Mouse (Mus musculus): ENCODE measurements around the gene Gm44805. TPM values are rescaled to one million over a fixed set of nuclear protein-coding genes. Genes with fewer than 3 reads are reported as not detected.
"Not testable (repeated sequence)": the region's sequence is repeated elsewhere in the genome, so short reads cannot be mapped to it uniquely, and the experiment has no call there.

The Gm44805 gene
- polyA plus RNA-seq, 2 experiments, result 3.3 to 48.5 TPM

- Histone ChIP-seq H3K4me1 (replicated peaks; ENCODE audit: control insufficient read depth in 2 of 2, insufficient read depth in 2 of 2, low read length in 1 of 2) (peaks cover 12 to 42% of the 10 kb centered on the region in 2 experiments), H3K4me2 (ENCODE audit: low read depth) (peak within 1 kb of the TSS; percentile 44), H3K36me3 (replicated peaks; ENCODE audit: control insufficient read depth, insufficient read depth, low read depth) (peaks cover 4% of the 10 kb centered on the region), H3K4me3 (ENCODE audit: insufficient read depth in 1 of 2, low read depth in 2 of 2, low read length in 2 of 2) (peak within 1 kb of the TSS; percentile 29 to 37), H3K27ac (peak within 1 kb of the TSS; percentile 60), H3K9me3 (ENCODE audit: control insufficient read depth, low read length) (no peaks in the 10 kb centered on the region), H3K27me3 (ENCODE audit: control insufficient read depth, insufficient read depth, low read length) (no peaks in the 10 kb centered on the region), H3K9ac (replicated peaks) (no peak within 1 kb of the TSS)
- DNase-seq (ENCODE audit: low read depth in 3 of 3, low spot score in 3 of 3), result no peak
- ATAC-seq (ENCODE audit: insufficient read depth), result peak; percentile 5; the same call in 1 of the 2 replicates
- TF ChIP-seq CTCF (IDR thresholded peaks at IDR 0.05; ENCODE audit: low read depth), result no peak
- no peak for TF ChIP-seq EP300 (IDR thresholded peaks at IDR 0.05; ENCODE audit: low read depth)
- 61% methylated on average over 28 of the region's 28 CpGs for WGBS (ENCODE audit: insufficient replicate concordance)
These were observed 10.9 kb upstream of the Gm44805 start, which contains the start of gene Apoc1 for GRCm38 (mm10) chr7:19691873-19692865. Gene Apoc1 (minus strand): TSS chr7:19692660.

- TF ChIP-seq CTCF (IDR thresholded peaks at IDR 0.05; ENCODE audit: low read depth) (no peak), EP300 (IDR thresholded peaks at IDR 0.05; ENCODE audit: low read depth) (no peak)
- no peak overlapping the region for H3K9ac ChIP-seq (replicated peaks)
- no peaks in the 10 kb centered on the region; the same call in 1 of the 2 replicates for H3K36me3 ChIP-seq (replicated peaks; ENCODE audit: control insufficient read depth, insufficient read depth, low read depth)
These were observed 10.2 kb upstream of the Gm44805 start for GRCm38 (mm10) chr7:19691434-19691833.

GRCm38 (mm10) chr7:19690845-19691244 lies 9.6 kb upstream of the Gm44805 start:
- Histone ChIP-seq H3K27me3 (ENCODE audit: control insufficient read depth, insufficient read depth, low read length) (no peaks in the 10 kb centered on the region), H3K4me2 (ENCODE audit: low read depth) (no peak overlapping the region), H3K4me1 (replicated peaks; ENCODE audit: control insufficient read depth in 2 of 2, insufficient read depth in 2 of 2, low read length in 1 of 2) (peaks cover 12 to 45% of the 10 kb centered on the region in 2 experiments), H3K27ac (no peak overlapping the region), H3K9me3 (ENCODE audit: control insufficient read depth, low read length) (no peaks in the 10 kb centered on the region), H3K36me3 (replicated peaks; ENCODE audit: control insufficient read depth, insufficient read depth, low read depth) (no peaks in the 10 kb centered on the region), H3K9ac (replicated peaks) (no peak overlapping the region), H3K4me3 (ENCODE audit: insufficient read depth in 1 of 2, low read depth in 2 of 2, low read length in 2 of 2) (no peak overlapping the region)
- TF ChIP-seq EP300 (IDR thresholded peaks at IDR 0.05; ENCODE audit: low read depth), result no peak
- TF ChIP-seq CTCF (IDR thresholded peaks at IDR 0.05; ENCODE audit: low read depth), result no peak
- DNase-seq (ENCODE audit: low read depth in 3 of 3, low spot score in 3 of 3) (no peak), ATAC-seq (ENCODE audit: insufficient read depth) (no peak)
- 66% methylated on average over 4 of the region's 4 CpGs for WGBS (ENCODE audit: insufficient replicate concordance)

More at GRCm38 (mm10) chr7:19691434-19691833, 10.2 kb upstream of the Gm44805 start:
- H3K4me1 ChIP-seq (replicated peaks; ENCODE audit: control insufficient read depth in 2 of 2, insufficient read depth in 2 of 2, low read length in 1 of 2), result peaks cover 12 to 48% of the 10 kb centered on the region in 2 experiments
- H3K27ac ChIP-seq, result no peak overlapping the region
- ATAC-seq (ENCODE audit: insufficient read depth) (no peak), DNase-seq (ENCODE audit: low read depth in 3 of 3, low spot score in 3 of 3) (no peak)
- H3K9me3 ChIP-seq (ENCODE audit: control insufficient read depth, low read length), result no peaks in the 10 kb centered on the region
- peak overlapping the region; percentile 31 for H3K4me2 ChIP-seq (ENCODE audit: low read depth)
- no peaks in the 10 kb centered on the region for H3K27me3 ChIP-seq (ENCODE audit: control insufficient read depth, insufficient read depth, low read length)
- WGBS (ENCODE audit: insufficient replicate concordance), result 63% methylated on average over 6 of the region's 6 CpGs
- peak overlapping the region; percentile 3 to 4; a peak in 2 of 4 replicates for H3K4me3 ChIP-seq (ENCODE audit: insufficient read depth in 1 of 2, low read depth in 2 of 2, low read length in 2 of 2)

GRCm38 (mm10) chr7:19688611-19689010 lies 7.4 kb upstream of the Gm44805 start:
- Histone ChIP-seq H3K27me3 (ENCODE audit: control insufficient read depth, insufficient read depth, low read length) (no peaks in the 10 kb centered on the region), H3K4me1 (replicated peaks; ENCODE audit: control insufficient read depth in 2 of 2, insufficient read depth in 2 of 2, low read length in 1 of 2) (peaks cover 0 to 34% of the 10 kb centered on the region in 2 experiments; a peak in 3 of 4 replicates), H3K27ac (no peak overlapping the region), H3K9ac (replicated peaks) (no peak overlapping the region), H3K4me3 (ENCODE audit: insufficient read depth in 1 of 2, low read depth in 2 of 2, low read length in 2 of 2) (no peak overlapping the region), H3K9me3 (ENCODE audit: control insufficient read depth, low read length) (no peaks in the 10 kb centered on the region), H3K36me3 (replicated peaks; ENCODE audit: control insufficient read depth, insufficient read depth, low read depth) (no peaks in the 10 kb centered on the region), H3K4me2 (ENCODE audit: low read depth) (no peak overlapping the region)
- WGBS (ENCODE audit: insufficient replicate concordance), result 69% methylated on average over 2 of the region's 2 CpGs
- ATAC-seq (ENCODE audit: insufficient read depth) (no peak), DNase-seq (ENCODE audit: low read depth in 3 of 3, low spot score in 3 of 3) (no peak)
- TF ChIP-seq CTCF (IDR thresholded peaks at IDR 0.05; ENCODE audit: low read depth) (no peak), EP300 (IDR thresholded peaks at IDR 0.05; ENCODE audit: low read depth) (no peak)

- Histone ChIP-seq H3K4me3 (ENCODE audit: insufficient read depth in 1 of 2, low read depth in 2 of 2, low read length in 2 of 2) (no peak overlapping the region), H3K27ac (no peak overlapping the region), H3K4me2 (ENCODE audit: low read depth) (no peak overlapping the region), H3K9me3 (ENCODE audit: control insufficient read depth, low read length) (no peaks in the 10 kb centered on the region), H3K27me3 (ENCODE audit: control insufficient read depth, insufficient read depth, low read length) (no peaks in the 10 kb centered on the region), H3K9ac (replicated peaks) (no peak overlapping the region), H3K36me3 (replicated peaks; ENCODE audit: control insufficient read depth, insufficient read depth, low read depth) (no peaks in the 10 kb centered on the region), H3K4me1 (replicated peaks; ENCODE audit: control insufficient read depth in 2 of 2, insufficient read depth in 2 of 2, low read length in 1 of 2) (peaks cover 0 to 35% of the 10 kb centered on the region in 2 experiments; a peak in 3 of 4 replicates)
- DNase-seq (ENCODE audit: low read depth in 3 of 3, low spot score in 3 of 3) (no peak), ATAC-seq (ENCODE audit: insufficient read depth) (no peak)
- TF ChIP-seq CTCF (IDR thresholded peaks at IDR 0.05; ENCODE audit: low read depth) (no peak), EP300 (IDR thresholded peaks at IDR 0.05; ENCODE audit: low read depth) (no peak)
- WGBS (ENCODE audit: insufficient replicate concordance), result 82% methylated on average over 10 of the region's 10 CpGs
These were observed 6.9 kb upstream of the Gm44805 start for GRCm38 (mm10) chr7:19688101-19688500.

GRCm38 (mm10) chr7:19686927-19687583 lies 5.8 kb upstream of the Gm44805 start:
- H3K4me2 ChIP-seq (ENCODE audit: low read depth); H3K9me3 ChIP-seq (ENCODE audit: control insufficient read depth, low read length); H3K36me3 ChIP-seq (replicated peaks; ENCODE audit: control insufficient read depth, insufficient read depth, low read depth); H3K27me3 ChIP-seq (ENCODE audit: control insufficient read depth, insufficient read depth, low read length); H3K27ac ChIP-seq; H3K4me3 ChIP-seq (ENCODE audit: insufficient read depth in 1 of 2, low read depth in 2 of 2, low read length in 2 of 2); H3K9ac ChIP-seq (replicated peaks); DNase-seq (ENCODE audit: low read depth in 3 of 3, low spot score in 3 of 3): not testable (repeated sequence)
- peak; percentile 51 for ATAC-seq (ENCODE audit: insufficient read depth)
- whole genome bisulfite sequencing (ENCODE audit: insufficient replicate concordance), result 30% methylated on average over 8 of the region's 8 CpGs
- H3K4me1 ChIP-seq (replicated peaks; ENCODE audit: control insufficient read depth in 2 of 2, insufficient read depth in 2 of 2, low read length in 1 of 2), result peaks cover 0 to 32% of the 10 kb centered on the region in 2 experiments; a peak in 3 of 4 replicates
